Mouse (Mus musculus): ENCODE measurements around the gene Otx1. TPM values are rescaled to one million over a fixed set of nuclear protein-coding genes. Genes with fewer than 3 reads are reported as not detected.

Gene Otx1
- polyA plus RNA-seq, 1 experiment = not detected

DNA sequence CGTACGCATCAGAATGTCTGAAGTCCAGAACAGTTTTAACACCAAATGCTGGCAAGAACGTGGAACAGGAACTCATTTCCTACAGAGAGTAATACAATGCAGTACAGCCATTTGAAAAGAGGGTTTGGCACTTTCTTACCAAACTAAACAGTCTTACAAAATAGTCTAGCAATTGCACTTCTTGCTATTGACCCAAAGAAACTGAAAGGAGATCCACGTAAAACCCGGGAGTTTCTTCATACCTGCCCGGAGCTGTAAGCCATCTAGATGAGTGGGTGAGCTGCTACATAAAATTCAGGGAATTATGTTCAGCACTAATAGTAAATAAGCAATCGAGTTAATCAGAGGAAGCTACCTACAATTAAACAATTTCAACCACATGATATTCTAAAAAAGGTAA is 47.5 kb downstream of the Otx1 start:
- Histone ChIP-seq H3K4me3 (ENCODE audit: insufficient read depth, low read length) (no peak overlapping the region), H3K27ac (ENCODE audit: insufficient read depth, low read depth, low read length) (no peak overlapping the region), H3K4me1 (ENCODE audit: control insufficient read depth, insufficient read depth, low read length) (no peaks in the 10 kb centered on the region)
- TF ChIP-seq POLR2A (IDR thresholded peaks at IDR 0.05; ENCODE audit: borderline replicate concordance, low read depth, low read length) = no peak
- no peak for TF ChIP-seq CTCF (IDR thresholded peaks at IDR 0.05; ENCODE audit: low read depth, low read length)

DNA sequence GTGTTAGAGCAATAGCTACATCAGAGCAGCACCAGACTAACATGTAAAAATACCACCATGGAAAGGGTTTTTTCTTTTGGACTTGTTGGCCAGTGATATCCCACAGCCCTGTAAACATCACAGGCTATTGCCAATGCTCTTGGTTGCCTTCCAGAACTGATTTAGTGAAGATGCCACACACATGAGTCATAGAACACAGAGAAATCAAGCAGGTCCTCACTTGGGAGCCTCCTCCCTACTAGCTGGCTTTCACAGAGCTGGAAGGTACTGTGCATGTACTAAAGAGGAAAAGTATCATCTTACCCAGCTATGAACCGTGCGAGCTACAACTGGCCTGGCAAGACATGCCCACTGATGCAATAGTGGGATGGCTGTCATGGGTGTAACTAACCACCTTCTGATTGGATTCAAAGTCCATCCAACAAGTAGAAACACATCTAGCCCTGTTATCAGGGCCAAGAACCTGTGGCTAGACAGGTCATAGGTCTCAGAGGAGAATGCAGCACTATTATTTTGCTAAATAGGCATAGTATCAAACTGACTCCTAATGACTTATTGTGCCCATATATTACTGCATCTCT is 51.0 kb downstream of the Otx1 start:
- TF ChIP-seq CTCF (IDR thresholded peaks at IDR 0.05; ENCODE audit: low read depth, low read length) (no peak), POLR2A (IDR thresholded peaks at IDR 0.05; ENCODE audit: borderline replicate concordance, low read depth, low read length) (no peak)
- Histone ChIP-seq H3K4me3 (ENCODE audit: insufficient read depth, low read length) (no peak overlapping the region), H3K4me1 (ENCODE audit: control insufficient read depth, insufficient read depth, low read length) (no peaks in the 10 kb centered on the region), H3K27ac (ENCODE audit: insufficient read depth, low read depth, low read length) (no peak overlapping the region)

DNA sequence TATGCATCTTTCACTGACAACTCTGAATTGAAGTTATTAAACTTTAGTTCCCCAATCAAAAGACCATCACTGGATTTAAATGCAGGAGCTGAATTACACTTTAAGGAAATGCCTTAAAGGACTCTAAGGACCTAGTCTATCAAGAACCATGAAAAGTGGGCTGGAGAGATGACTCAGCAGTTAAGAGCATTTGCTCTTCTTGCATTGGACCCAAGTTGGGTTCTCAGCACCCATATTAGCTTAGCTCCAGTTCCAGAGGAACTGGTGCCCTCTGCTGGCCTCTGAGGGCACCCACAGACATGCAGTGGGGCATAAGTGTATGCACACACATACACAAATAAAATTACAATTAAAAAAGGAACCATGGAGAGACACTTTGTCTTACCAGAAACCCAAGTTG is 52.6 kb downstream of the Otx1 start:
- Histone ChIP-seq H3K4me3 (ENCODE audit: insufficient read depth, low read length) (no peak overlapping the region), H3K4me1 (ENCODE audit: control insufficient read depth, insufficient read depth, low read length) (no peaks in the 10 kb centered on the region), H3K27ac (ENCODE audit: insufficient read depth, low read depth, low read length) (no peak overlapping the region)
- TF ChIP-seq POLR2A (IDR thresholded peaks at IDR 0.05; ENCODE audit: borderline replicate concordance, low read depth, low read length) (no peak), CTCF (IDR thresholded peaks at IDR 0.05; ENCODE audit: low read depth, low read length) (no peak)

Data from bone marrow macrophage, adult 2 months (primary cell).